Mouse (Mus musculus): ENCODE results near the gene Uchl5.
A peak's percentile ranks its signal among the peaks of the same experiment; 100 is the strongest.

The Uchl5 gene

DNA sequence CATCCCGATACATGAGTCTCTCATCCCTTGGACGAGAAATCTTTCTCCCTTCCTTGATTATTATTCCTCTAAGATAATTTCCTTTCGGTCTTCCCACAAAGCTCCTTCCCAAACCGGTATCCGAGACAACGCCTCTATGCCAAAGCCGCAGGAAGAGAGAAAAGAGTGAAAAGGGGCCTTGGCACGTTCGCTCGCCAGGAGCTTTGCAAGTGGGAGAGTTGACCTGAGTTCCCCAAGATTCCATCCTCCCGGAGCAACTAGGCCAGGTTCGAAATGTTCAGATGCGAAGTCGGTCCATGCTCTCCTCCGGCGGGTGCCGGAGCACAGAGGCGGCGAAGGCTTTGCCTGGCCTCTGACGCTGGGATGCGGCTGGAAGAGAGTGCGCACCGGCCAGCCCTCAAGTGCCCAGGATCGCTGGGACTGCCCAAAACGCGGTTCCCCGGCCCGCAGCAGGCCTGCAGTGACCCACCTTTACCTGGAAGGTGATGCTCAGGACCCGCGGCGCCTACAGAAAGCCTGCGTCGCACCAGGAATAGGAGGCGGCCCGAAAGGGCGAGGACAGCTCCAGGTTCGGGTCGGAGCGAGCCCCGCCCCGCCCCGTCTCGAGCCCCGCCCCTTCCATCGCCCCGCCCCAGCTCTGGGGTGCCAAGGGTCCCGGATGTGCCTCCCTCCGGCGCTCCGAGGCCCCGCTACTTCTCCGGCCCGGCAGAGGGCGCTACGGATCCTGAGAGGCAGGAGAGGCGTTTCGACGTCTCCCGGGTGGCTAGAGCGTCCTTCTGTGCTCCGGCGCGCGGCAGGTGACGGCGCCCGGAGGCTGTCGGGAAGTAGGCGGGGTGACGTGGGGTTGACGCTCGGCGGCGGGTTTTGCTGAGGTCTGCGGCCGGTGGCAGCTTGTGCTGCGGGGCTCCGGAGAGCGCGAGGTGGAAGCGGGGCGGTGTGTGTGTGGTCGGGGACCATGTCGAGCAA, at the start of gene Uchl5, which contains the start of gene Trove2:
Uchl5 (plus strand) TSS at position 827 of the 966 bp plus-strand sequence.
Trove2 (minus strand) TSS at position 623 of the 966 bp plus-strand sequence.
- DNase-seq (ENCODE audit: low read depth, low spot score), result peak; percentile 100

DNA sequence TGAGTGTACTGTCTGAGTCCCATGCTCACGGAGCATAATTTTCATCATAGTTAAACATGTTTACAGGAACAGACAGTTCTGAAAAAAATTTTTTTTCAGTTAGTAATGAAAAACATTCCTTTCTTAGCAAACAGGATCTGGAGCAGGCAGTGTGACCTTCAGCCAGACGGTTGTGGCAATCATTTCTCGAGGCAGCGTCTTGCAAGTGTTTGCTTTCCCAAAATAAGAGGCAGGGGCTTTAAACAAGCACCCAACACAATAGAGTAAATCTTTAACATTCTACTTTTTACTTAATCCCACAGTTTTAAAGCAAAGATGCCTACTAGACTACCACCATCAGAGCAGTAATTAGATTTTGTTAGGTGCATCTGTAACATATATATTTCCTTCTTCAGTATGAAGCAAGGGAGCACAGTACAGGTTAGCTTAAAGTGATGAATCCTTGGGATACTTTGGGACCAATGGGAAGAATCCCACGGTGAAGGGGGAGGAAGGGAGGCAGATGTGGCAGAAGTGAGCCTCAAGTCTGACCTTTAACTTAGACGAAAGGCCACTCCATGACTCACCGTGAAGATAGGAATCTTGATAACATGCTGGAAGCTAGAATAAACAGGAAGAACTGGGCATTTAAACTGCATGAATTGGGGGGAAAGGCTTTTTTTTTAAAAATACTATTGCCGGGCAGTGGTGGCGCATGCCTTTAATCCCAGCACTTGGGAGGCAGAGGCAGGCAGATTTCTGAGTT, 49.2 kb upstream of the Uchl5 start:
- no peak for DNase-seq (ENCODE audit: low read depth, low spot score)

DNA sequence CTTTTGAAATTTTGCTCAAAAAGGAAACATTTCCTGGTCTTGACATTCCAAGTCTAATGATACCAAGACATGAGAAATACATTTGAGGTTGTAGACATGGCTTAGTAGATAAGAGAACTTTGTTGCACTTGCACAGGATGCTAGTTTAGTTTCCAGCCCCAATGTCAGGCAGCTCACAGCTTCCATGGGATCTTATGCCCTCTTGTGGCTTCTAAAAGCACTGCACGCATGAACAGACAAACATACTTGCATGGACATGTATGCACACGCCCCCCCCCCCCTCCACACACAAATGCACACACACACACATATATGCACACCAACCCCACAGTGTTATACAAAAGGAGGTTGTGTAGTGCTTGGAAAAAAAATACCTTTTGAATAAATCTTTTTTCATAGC, 46.2 kb upstream of the Uchl5 start:
- DNase-seq (ENCODE audit: low read depth, low spot score), result peak; percentile 68

DNA sequence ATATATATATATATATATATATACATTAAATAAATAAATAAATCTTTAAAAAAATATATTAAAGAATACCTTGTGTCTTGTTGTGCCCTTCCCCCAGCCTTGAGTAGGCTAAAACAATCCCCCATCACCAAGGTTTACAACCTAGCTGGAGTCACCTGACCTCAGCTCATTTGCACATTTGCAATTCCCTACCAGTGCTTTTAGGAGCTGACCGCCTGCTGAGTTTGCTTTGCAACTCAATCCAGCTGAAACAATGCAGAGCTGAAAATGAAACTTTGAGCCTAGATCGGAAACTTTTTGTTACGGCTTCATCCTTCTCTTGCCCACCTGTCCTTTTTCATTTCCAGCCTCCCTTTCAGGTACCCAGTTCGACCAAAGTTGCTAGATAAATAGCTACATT, 45.4 kb upstream of the Uchl5 start:
- DNase-seq (ENCODE audit: low read depth, low spot score), result no peak

DNA sequence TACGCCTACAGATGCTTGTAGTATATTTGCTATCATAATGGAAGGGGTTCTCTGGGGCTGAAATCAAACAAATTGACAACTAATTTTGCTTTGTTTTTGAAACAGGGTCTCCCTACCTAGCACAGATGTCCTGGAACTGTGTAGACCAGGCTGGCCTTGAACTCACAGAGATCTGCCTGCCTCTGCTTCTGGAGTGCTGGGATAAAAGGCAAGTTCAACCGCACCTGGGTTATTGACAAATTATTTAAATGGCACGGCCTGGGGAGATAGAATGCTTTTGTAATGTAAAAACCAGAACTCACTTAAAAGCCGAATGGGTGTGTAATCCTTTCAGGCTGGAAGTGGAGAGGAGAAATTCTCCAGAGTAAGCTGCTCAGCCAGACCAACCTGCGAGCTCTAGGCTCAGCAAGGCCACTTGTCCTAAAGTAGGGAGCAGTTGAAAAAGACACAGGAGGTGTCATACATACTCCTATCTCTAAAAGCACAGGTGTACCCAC, 43.1 kb upstream of the Uchl5 start:
- DNase-seq (ENCODE audit: low read depth, low spot score), result no peak

DNA sequence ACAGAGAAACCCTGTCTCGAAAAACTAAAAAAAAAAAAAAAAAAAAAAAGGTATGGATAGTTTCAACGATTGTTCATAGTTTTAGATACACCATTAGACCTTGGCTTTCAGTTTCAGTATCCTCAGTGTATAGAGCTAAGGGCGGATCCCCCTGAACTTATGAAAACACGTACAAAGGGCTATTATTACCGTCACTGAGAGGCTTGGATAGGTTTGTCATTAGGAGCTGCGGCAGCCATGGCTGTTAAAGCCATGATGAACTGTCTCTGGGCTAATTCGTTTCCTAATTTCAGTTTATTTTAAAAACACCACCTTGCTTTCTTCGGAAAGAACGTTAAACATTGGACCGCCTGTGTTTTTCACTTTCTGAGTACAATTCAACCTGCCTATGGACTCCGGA, 38.3 kb upstream of the Uchl5 start:
- DNase-seq (ENCODE audit: low read depth, low spot score), result peak; percentile 65

DNA sequence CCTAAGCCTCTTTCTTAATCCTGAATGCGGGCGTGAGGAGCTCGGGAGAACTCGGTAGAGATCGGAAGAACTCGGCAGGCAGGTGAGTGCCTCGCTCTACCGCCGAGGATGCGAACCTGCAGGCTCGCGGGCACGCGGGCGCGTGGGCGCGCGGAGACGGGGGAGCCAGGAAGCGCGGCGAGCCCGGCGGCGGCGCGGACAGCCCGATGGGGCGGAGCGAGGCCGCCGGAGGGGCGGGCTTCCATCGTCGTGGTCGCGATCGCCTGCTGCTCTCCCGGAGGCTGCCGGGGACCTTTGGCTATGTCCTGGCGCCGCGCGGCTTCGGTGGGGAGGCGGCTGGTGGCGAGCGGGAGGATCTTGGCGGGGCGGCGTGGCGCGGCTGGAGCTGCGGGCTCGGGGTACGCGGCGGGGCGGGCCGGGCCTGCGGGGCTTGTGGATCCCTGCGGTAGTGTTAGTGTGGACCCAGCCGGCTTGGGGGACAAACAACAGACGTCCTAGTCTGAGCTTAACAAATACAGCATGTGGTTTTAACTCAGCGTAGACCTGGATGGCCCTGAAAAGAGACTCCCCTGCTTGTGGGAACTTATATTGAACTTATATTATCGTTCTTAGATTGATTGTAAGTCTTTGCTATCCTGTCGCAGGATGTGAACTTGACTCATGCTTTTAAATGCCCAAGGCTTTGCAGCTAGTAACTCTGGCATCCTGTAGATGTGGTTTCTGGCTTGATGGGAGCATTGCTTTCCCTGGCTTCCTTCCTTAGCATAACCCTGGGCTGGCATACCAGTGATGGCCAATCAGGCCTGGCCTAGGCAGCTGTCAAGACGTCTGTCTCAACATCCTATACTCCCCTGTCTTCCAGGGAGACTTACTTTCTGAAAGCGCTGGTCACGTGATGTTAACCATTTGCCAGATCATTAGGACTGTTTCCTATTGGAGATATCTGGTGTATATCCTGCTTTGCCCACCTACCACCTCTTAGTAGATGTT, 37.4 kb upstream of the Uchl5 start:
- peak; percentile 95 for DNase-seq (ENCODE audit: low read depth, low spot score)

DNA sequence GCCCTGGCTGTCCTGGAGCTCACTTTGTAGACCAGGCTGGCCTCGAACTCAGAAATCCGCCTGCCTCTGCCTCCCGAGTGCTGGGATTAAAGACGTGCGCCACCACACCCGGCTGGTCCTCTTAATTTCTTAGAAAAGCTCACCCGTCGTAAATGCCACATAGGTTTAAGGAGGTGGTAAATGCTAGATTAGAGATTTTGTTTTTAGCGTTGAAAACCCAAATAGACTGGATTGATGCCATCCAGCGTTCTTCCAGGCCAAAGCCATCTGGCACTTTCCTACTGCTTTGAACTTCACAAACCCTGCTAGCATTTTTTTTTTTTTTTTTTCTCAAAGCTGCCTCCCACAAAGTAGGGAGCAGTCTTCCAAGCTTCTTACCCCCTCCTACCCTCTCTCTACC, 36.5 kb upstream of the Uchl5 start:
- DNase-seq (ENCODE audit: low read depth, low spot score), result no peak

DNA sequence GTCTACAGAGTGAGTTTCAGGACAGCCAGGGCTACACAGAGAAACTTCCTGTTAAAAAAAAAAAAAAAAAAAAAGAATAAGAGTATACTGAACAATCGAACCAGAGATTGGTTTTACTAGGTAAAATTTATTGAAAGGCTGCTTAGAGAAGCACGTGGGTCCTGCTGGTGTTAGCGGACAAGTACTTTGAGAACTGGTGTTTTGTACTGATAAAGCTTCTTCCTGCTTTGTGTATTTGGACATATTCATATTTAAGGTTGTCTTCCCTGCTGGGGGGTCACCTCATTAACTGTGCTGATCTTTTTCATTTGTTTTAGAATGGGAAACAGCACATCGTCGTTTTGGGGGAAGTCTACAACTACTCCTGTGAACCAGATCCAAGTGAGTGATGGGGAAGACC, 35.7 kb upstream of the Uchl5 start:
- no peak for DNase-seq (ENCODE audit: low read depth, low spot score)

DNA sequence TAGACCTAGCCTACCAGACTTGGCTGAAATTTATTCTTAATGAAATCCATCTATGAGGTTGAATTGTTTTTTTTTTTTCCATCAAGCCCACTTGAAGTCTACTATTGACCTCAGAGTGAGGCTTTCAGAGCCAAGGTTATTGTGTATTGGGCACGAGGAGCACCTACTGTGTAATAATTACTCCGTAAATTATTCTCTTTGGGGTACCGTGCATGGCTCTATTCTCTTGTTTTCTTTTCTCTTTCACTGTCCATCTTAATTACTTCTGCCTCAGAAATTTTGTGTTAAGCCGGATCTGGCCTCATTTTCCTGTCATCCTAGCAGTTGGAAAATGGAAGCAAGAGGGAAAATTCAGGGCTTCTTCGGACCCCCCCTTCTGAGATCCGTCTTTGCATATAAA, 34.9 kb upstream of the Uchl5 start:
- DNase-seq (ENCODE audit: low read depth, low spot score), result no peak

DNA sequence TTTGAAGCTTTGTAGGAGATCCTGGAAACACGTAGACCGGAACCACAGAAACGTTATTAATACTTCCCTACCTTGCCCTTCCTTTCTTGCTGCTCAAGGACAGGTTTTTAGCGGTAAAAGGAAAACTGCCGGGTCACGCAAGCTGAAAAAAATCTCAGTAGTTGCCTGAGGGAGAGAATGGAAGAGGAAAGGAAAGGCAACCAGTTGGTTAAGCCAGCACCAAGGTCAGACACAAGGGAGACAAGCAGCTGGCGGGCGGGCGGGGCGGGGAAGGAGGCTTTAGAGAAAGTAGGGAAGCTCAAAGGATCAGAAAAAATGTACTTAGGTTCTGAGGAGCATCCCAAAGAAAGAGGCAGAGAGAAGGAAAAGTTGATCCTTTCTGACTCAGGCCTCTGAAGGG, 31.2 kb upstream of the Uchl5 start:
- DNase-seq (ENCODE audit: low read depth, low spot score), result no peak

DNA sequence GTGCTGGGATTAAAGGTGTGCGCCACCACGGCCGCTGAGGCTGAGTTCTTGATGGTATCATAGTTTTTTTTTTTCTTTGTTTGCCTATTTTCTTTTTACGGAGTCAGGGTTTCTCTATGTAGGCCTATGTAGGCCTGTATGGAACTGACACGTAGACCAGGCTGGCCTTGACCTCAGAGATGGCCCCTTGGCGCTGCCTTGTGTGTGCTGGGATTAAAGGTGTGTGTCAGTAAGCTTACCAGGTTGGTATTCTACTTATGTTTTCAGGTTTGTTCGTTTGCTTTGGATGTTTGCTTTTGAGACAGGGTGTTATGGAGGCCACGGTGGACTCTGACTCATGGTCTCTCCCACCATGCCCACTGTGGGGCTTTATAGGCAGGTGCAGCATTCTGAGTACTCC, 14.9 kb upstream of the Uchl5 start:
- DNase-seq (ENCODE audit: low read depth, low spot score), result no peak

DNA sequence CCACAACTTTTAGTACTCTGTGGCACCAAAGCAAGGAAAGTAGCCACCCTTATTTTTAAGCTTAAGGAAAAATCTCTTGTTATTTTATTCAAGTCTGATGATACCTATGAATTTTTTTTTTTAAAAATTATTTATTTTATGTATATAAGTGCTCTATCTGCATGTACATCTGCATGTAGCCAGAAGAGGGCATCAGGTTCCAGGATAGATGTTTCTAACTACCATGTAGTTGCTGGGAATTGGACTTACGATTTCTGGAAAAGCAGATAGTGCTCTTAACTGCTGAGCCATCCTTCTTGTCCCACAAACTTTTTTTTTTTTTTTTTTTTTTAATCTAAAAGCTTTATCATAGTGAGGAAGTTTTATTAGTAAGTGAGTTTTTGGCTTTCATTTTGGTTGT, 12.6 kb upstream of the Uchl5 start:
- DNase-seq (ENCODE audit: low read depth, low spot score), result no peak

DNA sequence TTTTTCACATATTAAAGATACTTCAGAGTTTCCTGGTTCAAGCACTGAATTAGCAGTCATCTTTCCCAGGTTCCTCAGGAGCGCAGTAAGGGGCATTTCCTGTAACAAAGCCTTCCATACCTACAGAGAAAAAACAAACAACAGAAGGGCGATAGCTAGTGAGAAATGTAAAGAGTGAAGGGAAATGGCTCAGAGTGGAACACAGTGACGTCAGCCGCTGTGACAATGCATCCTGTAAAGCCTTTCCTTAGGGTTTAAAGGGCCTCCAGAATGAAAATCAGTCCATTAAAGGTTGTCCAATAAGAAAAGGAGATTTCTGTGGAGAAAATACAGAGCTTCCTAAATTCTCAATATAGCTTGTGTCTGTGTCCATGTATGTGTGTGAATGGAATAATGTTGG, 11.3 kb upstream of the Uchl5 start:
- DNase-seq (ENCODE audit: low read depth, low spot score), result no peak

DNA sequence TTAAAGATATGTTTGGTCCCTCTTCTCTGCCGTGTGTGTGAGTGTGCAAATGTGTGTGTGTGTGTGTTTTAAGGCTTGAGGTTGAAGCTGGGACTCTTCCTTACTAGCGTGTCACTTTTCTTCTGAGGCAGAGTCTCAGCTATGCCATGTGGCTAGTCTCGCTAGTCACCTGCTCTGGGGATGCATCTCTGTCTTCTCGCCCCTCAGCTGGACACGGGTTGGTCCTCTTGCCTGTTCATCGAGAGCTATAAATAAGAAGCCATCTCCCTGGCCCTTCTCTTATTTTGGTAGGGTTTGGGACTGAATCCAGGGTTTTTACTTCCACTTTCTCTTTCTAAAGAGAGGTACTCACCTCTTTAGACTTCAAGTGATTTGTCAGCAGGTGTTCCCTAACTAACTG, 10.8 kb upstream of the Uchl5 start:
- no peak for DNase-seq (ENCODE audit: low read depth, low spot score)

DNA sequence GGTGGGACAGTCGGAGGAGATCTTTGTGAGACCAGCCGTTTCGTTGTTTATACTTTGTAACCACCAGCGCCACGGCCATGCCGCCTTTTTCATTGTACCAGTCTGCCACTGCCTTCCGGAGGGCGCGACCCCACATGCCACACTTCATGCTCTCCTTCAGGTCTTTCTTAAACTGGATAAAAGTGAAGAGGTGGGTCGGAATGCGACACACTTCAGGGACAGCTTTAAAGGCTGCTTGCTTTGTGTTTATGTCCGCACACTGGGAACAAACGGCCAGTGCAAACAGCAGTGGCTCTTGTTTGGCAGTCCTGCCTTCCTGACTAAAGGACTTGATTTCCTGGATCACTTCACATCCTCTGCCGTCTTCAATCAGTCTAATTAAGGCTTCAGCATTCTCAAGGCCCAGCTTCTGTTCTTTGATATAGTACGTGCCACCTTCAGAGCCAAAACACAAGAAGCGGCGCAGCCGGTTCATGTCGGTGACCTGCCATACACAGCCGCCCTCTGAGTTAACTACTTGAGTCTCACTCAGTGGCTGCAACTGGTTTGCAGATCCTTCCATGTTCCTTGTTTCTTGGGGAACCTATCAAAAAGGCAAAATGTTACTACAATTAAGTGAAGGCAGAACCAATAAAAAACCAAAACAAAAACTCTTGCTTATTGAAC, 6.5 kb upstream of the Uchl5 start:
- DNase-seq (ENCODE audit: low read depth, low spot score), result no peak

DNA sequence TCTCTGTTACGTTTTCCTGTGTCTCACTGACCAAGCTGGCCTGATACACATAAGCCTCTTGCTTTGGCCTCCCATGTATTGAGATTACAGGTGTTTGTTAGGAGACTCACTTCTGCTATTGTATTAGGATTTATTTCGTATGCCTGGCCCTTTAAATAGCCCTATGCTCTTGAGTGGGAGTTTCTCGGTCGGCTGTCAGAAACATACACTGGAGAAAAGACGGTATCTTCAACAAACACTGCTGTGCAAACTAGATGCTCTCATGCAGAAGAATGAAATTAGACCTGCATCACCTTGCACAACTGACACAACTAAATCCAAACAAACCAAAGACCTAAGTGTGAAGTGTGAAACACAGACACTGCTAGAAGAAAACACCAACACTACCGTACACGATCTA, 4.0 kb upstream of the Uchl5 start:
- DNase-seq (ENCODE audit: low read depth, low spot score), result no peak

DNA sequence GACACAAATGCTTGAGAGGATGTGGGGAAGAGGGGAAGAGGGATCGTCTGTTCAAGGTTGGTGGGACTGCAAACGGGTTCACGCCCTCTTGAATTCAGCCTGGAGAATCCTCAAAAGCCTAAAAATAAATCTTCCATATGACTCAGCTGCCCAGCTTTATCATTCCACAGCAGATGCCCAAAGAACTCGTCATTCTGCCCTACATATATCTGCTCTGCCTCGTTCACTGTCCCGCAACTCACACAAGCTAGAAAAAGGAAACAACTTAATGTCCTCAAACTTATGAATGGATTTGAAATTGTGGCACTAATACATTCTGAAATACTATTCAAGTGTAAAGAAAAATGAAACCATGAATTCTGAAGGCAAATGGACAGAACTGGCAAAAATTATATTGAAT, 3.2 kb upstream of the Uchl5 start:
- DNase-seq (ENCODE audit: low read depth, low spot score), result no peak

DNA sequence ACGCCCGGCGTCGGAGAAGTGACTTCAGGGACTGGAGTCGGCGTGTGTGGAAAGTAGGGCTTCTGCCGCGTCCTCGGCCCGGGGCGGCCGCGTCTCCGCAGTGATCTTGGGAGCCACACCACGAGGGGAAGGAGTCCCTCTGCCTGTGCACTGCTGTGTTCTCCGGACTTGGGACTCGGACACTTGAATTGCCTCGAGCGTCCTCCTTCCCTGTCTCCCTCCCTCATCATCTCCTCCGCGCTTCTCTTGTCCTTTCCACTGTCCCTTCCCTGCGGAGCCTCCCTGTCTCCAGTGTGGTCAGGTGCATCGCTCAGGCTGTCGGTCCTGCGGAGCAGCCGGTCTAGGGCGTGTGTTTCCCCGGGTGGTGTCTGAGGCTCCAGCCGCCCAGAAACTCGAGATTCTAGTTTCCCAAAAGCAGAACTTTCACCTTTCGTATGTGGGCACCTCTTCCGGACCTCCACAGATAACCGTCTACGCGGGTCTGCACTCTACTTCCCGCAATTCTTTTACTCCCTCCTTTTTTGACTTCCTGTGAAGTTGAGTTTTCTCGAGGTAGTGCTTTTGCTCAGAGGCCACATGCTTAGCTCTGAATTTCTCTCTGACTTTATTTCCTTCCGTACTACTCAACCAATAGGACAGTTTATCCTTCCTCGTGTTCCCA, 616 bp downstream of the Uchl5 start:
- DNase-seq (ENCODE audit: low read depth, low spot score), result no peak

DNA sequence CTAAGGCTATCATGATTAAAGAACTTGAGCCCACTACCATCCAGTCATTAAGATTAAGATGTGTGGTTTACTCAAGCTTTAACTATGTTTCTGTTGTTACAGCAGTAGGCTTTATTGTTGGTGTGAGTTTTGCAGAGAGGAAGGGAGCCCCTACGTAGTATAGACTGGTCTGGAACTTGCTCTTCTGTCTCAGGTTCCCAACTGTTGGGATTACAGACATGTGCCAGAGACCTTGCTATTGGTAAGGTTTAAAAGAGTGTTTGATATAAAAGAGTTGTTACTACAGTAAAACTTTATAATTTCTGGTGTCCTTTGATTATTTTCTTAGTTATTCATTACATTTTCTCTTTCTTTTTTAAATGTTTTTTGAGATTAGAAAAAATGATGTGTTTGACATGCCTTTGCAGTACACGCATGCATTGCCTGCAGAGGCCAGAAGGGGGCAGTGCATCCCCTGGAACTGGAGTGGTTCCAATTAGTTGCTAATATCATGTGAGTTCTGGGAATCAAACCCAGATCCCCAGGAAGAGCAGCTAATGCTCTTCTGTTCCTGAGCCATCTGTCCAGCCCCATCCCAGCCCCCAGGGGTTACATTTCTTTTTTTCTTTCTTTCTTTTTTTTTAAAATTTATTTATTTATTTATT, 11.6 kb downstream of the Uchl5 start:
- peak; percentile 78 for DNase-seq (ENCODE audit: low read depth, low spot score)
